Mouse (Mus musculus): ENCODE measurements around the gene Dact1.

Dact1 gene

DNA sequence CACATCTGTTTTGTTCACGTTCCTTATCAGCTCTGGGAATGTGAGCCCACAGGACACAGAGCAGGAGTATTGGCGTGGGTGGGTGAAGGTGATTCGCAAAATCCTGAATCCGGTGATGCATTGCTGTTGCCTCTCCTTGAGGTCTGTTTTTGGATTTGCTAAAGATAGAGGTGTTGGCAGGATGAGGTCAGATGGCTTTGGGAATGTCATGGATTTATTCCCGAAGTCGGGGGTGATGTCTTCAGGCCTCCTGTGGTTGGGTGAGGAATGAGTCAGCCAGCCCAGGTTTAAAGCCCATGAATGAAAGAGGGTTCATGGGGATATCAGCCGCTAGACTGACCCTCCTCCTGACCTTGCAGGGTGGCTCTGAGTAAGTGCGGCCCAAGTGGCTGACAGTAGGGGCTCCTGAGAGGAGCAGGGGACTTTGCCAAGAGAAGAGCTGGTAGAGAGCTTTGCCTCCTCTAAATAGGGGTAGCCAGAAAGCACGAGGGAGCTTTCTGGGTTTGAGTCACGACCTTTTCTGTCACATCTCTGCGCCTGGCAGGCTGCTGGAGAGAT is 27.4 kb downstream of the Dact1 start:
- no peak for DNase-seq (ENCODE audit: low spot score in 2 of 2)

DNA sequence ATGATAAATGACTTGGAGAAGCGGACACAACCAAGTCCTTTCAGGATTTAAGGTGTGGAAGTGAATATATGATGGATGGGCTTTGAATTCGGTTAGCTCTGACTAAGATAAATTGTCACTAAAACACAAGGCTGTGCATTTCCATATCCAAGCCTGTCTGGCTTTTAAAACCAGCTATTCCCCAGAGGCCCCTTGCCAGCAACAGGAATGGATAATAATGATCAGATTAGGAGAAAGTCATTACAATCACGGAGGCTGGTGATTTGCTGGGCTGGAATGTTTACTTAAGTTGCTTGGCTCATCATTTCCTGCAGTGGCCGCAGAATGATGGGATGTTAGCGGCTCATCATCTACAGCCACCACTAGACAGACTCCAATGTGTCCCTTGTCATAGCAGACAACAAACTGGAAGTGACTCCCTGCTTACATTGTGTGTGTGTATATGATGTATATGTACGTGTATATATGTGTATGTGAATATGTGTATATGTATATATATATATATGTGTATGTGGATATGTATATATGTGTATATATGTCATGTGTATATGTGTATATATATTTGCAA is 28.3 kb downstream of the Dact1 start:
- DNase-seq (ENCODE audit: low spot score in 2 of 2), result no peak

DNA sequence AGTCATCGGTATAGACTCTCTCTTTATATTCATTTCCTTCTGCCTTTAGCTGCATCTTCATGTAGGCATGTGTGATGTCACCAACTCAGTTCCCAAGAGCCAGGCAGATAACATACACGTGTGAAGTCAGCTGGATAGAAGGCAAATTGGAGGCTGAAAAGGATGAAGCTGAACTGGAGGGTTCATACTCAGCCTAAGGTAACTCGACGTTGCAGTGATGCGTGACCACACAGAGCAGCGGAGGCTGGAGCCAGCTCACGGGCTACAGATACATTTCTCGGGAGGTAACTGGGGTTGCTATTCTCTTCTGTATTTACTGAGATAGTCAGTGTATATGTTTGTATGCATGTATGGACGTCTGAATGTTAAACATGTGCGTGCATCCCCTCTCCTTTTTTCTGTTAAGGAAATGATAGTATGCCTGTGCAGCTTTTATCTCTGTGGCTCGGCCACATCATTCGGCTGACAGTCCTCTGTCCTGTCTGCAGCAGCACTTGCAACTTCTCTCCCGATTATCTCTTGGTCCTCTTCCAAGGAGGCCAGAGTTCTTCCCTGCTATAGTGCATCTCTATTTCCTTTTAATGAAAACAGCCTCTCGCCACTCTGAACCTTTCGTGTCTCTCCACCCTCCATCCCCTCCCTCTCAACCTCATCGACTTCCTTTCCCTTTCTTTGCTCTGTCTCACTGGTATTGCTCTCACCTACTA is 29.6 kb downstream of the Dact1 start:
- DNase-seq (ENCODE audit: low spot score in 2 of 2), result no peak

DNA sequence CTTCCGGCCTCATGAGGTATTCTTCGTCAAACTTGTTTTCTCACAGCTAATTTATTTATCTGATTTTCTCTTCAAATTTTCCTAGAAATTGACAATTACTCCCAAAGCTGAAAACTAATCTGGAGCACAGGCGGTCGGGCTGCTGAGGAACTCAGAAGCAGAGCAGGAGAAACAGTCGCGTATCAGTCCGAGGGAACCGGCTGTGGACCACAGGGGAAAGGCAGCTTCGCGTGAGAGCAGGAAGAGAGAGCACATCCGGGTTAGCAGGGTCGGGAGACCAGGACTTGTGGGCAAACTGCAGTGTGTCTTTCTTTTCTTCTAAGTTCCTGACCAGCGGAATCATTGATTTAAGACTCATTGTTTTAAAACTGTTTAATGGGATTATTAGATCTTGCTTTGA is 32.7 kb downstream of the Dact1 start:
- no peak for DNase-seq (ENCODE audit: low spot score in 2 of 2)

DNA sequence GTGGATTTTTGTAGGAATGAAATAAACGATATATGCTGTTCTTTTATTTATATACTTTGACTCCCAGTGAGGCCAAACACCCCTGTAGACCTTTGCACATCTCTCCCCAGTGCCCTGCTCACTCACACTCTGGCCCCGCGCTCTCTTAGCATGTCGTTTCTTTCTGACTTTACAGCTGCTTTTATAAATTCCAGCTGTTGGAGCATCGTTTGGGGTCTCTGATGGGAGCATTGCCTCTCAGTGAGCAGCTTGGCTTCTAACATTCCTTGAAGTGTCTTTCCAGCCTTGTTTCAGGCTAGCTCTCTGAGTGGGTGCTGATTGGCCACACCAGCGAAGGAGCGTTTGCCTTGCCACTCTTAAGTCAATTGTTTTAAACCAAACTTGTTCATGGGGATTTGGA is 35.8 kb downstream of the Dact1 start:
- no peak for DNase-seq (ENCODE audit: low spot score in 2 of 2)

DNA sequence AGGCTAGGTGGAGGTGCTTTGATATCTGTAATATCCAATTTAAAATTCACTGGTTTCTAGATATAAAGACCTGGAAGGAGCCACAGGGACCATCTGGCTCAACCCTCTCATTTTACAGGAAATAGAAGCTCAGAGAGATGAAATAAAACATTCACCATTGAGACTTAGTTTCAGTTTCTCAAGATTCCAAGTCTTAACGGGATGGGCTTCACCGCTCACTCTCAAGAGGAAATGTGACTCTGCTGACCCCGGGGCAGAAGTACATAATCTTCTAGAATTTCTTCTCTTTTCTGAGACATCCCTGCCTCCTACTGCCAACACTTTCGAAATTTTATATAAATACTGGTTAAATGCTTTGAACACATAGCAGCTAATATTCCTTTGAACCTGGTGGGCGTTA is 36.4 kb downstream of the Dact1 start:
- DNase-seq (ENCODE audit: low spot score in 2 of 2), result no peak

DNA sequence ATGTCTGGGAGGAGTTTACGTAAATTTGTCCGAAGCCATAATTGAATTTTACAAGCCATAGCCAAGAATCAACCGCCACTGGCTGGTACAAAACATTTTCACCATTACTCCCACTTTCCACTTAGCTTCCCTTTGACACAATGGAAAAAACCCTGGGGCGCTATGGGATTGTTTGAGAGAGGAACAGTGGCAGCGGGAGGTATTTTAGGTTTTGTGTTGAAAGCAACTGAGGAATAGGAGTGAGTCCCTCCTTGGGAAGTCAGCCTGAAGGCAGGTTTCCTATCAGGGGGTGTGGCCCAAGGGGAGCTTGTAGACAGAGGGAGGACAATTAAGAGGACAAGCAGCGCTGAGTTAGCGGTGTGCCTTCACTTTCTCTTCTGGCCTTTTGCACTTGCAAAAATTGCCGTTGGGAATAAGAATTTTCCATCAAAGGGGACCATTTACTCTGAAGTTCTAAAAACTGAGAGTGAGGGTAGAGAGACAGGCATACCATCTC is 38.8 kb downstream of the Dact1 start:
- no peak for DNase-seq (ENCODE audit: low spot score in 2 of 2)

DNA sequence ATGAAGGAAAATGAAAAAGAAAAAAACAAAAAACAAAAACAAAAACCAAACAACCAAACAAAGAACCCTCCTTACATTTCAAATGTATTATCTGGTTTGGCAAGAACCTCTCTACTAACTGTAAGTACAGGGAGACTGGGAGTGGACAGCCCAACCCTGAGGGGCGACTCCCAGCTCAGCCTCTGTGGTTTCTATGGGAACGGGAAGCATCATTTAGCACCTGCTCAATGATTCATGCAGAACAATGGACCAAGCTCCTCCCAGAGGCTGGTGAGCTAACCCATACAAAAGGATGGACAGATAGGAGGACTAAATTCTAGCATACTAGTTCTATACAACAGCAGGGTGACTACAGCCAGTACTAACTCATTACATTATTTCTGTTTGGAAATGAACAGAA is 40.4 kb downstream of the Dact1 start:
- DNase-seq (ENCODE audit: low spot score in 2 of 2), result no peak

DNA sequence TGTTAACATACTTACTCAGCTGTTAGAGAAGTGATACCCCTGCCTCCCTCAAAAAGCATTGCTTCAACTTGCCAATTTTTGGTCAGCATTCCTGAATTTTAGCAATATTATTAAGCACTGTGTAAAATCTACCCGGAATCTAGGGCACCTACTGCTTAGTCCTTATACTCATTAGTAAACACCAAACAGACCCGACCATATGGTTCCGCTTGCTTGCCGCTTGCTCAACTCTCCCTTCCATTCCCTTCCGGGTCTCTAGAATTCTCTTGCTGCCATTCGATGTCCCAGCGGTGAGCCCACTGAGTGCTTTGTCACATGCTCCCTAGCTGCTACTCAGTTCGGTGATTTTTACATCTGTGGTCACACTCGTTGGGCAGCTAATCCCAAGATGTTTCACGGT is 45.0 kb downstream of the Dact1 start:
- no peak for DNase-seq (ENCODE audit: low spot score in 2 of 2)

DNA sequence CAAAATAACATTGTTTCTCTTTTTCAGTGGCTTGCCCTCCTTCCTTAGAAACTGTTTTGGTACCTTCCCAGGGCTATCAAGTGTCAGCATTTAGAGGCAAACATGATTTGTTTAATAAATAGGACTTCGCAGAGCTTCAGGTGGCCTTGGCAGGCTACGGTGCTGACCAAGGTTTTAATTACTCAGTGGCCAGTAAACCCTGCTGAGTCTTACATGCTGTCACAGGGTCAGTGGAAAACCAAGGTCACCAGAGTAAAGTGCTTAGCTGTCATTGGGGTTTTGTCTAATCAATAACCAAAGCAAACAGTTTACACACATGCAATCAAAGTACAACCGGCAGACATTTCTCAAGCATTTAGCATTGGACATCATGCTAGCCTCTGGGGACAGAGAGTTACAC is 45.4 kb downstream of the Dact1 start:
- DNase-seq (ENCODE audit: low spot score in 2 of 2), result no peak

DNA sequence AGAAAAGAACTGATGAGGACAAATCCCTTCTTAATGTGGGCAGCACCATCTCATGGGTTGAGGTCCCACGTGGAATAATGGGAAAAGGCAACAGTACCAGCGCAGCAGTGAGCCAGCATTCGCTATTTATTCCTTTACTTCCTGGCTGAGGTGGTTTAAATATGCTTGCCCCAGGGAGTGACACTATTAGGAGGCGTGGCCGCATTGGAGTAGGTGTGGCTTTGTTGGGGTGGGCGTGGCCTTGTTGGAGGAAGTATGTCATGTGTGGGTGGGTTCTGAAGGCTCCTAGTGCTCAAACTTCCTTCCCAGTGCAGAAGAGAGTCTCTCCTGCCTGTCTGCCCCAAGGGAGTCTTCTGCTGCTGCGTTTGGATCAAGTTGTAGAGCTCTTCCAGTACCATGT is 51.9 kb downstream of the Dact1 start:
- DNase-seq (ENCODE audit: low spot score in 2 of 2), result no peak

DNA sequence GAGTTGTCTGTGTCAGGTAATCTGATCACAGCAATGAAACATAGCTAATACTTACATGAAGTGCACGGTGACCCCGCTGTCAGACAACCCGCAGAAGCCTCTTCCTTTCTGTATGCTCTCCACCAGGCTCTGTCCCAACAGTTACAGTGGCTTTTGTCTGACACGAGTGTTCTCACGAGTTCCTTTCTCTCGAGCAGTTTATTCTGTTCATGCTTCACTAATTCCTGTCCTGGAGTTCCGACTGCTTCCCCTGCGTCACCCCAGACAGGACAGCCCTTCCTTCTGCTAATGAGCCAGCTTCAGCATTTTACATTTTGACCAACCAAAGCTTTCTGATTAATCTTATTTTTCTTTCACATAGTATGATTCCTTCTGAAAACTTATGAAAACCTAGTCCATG is 52.7 kb downstream of the Dact1 start:
- no peak for DNase-seq (ENCODE audit: low spot score in 2 of 2)

DNA sequence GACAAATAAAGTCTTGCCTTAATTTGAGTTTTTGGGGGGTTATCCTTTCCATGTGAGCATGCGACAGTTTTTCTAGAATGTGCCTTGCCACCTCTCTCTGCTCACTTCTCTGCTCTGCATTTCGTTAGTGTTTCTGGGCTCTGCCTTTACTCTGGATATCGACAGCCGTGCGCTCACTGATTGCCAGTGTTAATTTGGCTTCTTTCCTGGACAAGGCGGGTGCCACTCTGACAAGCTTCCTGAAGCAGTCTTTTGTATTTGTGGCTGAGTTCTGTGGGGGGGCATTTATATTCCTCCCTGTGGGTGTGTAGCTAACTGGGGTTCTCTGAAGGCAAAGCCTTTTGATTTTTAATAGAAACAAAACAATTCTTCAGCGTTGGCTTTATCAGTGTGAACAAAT is 54.4 kb downstream of the Dact1 start:
- DNase-seq (ENCODE audit: low spot score in 2 of 2), result no peak

DNA sequence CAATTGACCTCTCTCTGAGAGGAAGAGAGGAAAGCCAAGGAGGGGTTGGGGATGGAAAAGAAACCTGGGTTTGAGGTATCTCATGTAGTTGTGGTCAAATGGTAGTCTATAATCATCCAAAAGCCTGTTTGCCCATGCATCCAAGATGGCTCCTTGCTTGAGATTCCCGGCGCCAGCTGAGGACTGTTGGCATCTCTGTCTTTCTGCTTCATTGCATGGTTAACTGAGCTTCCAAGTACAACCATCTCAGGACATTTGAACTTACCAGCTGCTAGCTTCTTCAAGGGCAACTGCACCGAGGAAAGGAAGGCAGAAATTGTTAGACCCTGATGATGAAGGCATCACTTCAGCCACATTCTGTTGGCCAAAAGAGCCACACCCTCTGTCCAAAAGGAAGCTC is 54.8 kb downstream of the Dact1 start:
- DNase-seq (ENCODE audit: low spot score in 2 of 2), result no peak

DNA sequence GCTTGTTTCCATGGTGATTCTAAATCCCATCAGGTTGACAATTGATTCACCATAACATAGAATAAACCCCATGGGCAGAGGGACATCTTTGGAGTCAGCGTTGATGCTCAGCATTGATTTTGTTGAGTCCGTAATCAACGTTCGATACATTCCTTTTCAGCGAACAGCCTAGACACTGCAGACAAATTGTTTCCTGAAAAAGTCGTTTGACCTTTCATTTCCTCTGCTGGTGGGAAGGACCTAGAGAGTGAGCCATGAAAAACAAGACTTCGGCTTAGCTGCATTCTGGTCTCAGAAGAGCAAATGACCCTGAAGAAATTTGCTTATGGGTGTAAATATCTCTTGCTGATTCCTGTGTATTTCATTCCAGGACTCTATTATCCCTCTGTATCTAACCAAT is 55.5 kb downstream of the Dact1 start:
- no peak for DNase-seq (ENCODE audit: low spot score in 2 of 2)

DNA sequence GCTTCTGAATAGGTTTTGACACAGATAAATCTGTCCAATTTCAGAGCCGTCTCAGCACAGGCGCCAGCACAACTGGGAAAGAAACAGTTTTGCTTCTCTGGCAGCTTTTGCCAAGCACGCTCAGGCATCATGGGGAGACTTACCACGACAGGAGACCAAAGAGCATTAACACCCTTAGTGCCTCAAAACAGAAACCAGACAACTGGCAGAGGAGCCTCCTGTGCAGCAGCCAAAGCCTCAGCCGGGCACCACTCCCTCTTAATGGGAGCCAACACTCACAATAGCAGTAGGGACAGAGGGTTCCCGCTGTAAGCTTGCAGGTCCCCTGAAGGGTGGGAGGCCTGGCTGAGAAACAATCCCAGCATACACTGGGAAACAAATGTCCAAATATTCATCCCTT is 56.5 kb downstream of the Dact1 start:
- DNase-seq (ENCODE audit: low spot score in 2 of 2), result peak in 1 of 2 experiments; percentile 19

DNA sequence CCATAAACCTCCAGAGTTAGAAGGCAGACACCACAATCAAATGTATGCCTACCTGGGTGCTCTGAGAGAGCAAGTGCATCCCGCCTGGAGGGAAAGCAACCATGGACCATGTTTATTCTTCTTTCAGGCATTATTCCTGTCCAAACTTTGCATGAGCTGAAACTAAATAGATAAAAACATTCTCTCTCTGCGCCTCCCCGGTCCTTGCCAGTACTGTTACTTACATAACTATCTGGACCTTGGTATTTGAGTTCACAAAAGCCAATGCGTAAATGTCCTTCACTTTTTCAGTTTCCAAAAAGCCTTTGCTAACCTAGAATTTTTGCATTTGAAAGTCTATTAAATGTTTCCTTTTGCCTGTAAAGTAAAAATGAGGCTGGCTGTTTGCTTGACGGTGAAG is 58.9 kb downstream of the Dact1 start:
- DNase-seq (ENCODE audit: low spot score in 2 of 2), result no peak

Measured in urinary bladder, postnatal 4 days (tissue).